Mouse (Mus musculus) thymus, adult 2 months (tissue): Measurements from ENCODE around the gene Tpra1.

Experiments used
- CTCF ChIP-seq: fragments of 200-500 bp; IDR thresholded peaks from 2 replicates; pipeline ENCODE4 v1.5.1; 2012; ENCODE audit warnings: mild to moderate bottlenecking, control low read depth, low read length, moderate library complexity, borderline replicate concordance; ENCODE audit not compliant: control insufficient read depth, poor library complexity, insufficient read depth; ENCODE audit errors: extremely low read depth
- POLR2A ChIP-seq: fragments of 200-500 bp; IDR thresholded peaks from 2 replicates; pipeline ENCODE4 v1.6.1; 2012; ENCODE audit warnings: mild to moderate bottlenecking, low read length, control low read depth, moderate library complexity; ENCODE audit not compliant: control insufficient read depth, poor library complexity, insufficient read depth; ENCODE audit errors: extremely low read depth

- TF ChIP-seq CTCF (peak; percentile 79; the same call in 1 of the 2 replicates), POLR2A (no peak)
Measured at GRCm38 (mm10) chr6:88893559-88893958, 8.5 kb upstream of the Tpra1 start.
